Mouse (Mus musculus) layer of hippocampus, adult 9-11 months (tissue): ENCODE measurements at regions not wholly inside any gene's neighbourhood (a gene's known extent, or its start where the extent isn't known, plus 50 kb on each side); places are given as distances from the start of the nearest gene placed in this dataset.
"Not testable (repeated sequence)": the region's sequence is repeated elsewhere in the genome, so short reads cannot be mapped to it uniquely, and the experiment has no call there.

Experiments used
- DNase-seq: peaks from one replicate; pipeline ENCODE4 v3.0.0; 2022

DNA sequence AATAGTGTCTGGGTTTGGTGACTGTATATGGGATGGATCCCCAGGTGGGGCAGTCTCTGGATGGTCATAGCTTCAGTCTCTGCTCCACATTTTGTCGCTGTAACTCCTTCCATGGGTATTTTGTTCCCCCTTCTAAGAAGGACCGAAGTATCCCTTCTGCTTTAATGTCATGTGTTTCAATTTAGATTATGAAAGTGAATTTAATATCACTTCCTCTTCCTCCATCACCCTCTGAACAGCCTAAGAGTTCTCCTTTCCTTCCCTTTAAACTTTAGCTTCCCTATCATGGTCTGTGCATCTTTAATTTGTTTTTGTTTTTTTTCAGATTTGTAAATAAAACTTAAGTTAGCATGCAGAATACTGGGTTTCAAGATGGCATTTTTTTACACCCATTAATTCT is 211.0 kb upstream of the Phyhipl start:
- DNase-seq: no peak

DNA sequence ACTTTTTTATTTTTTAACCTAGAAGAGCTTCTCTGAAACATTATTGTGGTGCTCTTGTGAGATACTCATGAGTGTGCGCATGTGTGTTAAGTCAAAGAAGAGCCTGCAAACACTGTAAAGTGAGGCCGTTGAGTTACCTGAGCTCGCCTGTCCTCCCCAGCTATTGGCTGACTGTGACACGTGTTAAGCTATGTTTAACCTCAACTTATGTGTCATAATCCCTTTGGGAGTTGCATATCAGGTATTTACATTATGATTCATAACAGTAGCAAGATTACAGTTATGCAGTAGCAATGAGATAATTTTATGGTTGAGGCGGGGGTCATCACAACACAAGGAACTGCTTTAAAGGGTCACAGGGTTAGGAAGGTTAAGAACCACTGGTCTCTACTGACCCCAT is 208.9 kb upstream of the Phyhipl start:
- no peak for DNase-seq

DNA sequence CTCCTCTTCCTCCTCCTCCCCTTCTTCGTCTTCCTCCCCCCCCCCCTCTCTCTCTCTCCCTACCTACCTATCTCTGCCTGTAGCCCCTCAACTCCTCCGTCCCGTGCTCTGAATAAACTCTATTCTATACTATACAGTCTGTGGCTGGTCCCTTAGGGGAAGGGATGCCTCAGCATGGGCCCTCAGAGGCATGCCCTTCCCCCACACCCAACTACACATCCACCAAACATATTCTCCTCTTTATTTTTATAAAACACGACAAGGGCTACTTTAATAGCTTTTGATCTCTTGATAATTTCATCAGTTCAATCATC is 206.2 kb upstream of the Phyhipl start:
- no peak for DNase-seq

DNA sequence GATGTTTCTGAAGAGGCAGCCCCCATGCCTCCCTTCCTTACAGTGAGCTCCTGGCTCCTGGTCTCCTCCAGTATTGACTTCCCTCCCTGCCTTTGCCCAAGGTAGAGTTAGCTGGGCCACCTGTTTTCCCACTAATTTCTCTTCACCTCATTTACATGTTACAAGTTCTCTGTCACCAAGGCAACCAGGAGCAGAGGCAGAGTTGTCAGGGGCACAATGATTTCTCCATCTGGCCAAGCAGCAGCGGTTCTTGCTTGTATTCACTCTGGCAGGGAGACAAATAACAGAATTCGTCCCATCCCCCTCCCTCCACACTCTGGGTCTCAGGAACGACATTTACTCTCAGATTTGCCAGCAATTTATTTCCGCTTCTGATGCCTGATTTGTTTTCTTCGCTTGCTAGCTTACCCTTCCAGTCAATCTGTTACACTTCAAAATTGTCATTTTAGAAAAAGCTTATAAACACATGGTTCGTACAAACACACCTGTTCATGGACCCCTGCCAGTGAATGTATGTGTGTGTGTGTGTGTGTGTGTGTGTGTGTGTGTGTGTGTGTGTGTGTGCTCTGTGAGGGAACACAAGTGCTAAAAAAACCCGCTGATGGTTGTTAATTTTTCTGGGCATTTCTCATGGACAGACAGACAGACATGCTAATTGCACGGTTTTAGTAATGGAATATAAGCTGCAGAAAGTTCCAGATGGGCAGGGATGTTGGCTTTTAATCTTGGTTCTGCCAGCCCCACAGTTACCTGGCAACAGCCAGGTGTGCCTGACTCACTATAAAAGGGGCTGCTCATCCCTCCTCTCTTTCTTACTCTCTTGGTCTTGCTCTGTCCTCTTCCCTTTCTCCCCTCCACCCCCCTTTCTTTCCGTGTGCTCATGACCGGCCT is 205.6 kb upstream of the Phyhipl start:
- DNase-seq: peak; percentile 75

DNA sequence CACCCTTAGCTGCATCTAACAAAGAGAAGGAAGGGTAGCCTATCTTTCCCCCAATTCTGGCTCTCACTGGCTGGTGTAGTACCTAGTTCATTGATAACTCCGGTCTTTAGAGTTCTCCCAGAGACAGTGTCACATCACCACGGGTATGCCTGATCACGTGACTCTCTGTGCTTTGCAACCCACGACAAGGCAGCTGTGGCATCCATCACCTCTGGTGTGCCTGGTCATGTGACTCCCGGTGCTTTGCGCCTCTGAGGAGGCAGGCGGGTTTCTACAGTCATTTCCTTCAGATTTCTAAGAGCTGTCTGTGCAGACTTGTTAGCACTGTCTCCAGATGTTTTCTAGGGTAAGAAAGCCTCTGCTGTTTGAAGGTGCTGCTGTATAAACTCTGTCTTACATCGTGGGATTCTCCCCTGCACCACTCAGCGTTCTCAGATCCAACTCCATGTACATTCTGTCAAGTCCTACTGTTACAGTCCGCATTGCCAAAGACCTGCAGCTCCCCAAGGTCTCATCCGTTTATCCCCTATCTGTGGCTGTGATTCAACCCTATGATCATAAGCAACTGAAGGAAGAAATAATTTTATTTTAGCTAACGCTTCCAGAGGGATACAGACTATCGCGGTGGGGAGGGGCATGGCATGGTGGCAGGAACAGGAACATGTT is 201.5 kb upstream of the Phyhipl start:
- DNase-seq: no peak

DNA sequence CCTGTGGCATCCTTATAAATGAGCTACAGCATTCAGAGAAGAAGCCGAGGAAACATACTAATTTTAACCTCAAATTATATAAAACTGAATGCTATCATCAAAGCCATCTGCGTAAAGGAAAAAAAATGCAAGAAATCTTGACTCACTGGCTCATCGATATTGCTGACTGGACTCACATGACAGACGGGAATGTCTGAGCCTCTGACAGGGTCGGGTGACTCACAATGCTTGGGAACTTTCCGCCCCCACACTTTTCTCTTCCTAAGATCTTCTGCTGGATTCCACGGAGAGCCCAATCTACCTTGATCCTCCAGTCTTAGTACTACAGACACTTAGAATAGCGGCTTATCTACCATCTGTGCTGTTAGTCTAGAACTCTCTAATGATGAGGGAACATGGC is 200.2 kb upstream of the Phyhipl start:
- DNase-seq: peak; percentile 13

DNA sequence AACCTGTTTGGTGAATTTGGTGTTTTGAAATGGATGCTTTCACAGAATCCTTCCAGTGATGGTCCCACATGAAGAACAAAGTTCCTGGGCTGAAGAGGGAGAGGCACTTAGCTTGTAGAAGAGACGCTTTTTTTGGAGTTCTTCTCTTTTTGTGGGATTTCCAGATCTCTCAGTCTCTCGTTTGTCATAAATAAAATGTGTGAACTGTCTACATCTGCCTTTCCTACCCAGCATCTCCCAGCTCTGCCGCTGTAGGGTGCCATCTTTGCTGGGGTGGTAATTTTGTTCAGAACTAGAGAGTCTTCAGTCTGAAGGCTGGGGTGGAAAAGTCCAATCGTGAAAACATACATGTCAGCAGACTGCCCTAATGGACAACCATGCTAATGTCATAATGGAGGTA is 197.8 kb upstream of the Phyhipl start:
- no peak for DNase-seq

DNA sequence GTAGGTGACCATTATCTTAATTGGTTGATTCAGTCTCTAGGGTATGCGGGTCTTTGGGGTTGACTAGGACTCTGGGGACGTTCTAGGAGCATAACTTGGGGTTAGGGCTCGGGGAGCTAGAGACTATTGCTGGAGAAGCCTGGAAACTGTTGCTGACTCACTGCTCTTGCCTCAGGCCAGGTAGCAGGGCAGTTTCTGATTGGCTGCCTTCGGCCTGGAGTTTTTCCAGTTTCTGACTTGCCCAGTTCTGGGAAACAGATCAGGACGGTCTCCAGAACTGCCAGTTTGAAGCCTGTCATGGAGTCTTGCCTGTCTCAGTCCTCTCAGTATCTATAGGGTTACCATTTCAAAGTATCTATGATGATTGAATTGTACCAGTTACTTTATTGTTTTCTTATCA is 192.4 kb upstream of the Phyhipl start:
- no peak for DNase-seq

DNA sequence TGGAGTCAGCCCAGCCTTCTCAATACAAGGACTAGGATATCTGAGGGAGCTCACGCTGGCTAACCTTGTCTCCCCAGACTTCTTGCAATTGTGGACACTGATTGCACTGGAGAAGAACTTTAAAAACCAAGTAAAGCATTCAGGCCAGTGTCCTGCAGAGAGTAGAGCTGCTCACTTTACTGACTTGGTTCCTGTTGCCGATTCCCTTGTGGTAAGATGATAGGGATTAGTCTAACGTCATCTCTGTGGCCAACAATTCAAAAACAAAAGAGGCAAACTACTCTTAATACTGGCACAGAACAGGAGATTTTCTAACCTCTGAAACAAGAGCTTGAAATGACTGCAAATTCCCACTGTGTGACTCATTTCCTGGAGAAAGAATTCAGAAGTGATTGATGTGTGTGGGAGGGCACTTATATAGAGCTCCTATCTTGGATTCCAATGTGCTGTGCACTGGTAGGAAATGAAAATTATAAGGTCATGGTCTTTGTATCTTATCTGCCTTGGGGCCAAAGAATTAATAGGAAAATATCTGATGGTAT is 191.6 kb upstream of the Phyhipl start:
- no peak for DNase-seq

DNA sequence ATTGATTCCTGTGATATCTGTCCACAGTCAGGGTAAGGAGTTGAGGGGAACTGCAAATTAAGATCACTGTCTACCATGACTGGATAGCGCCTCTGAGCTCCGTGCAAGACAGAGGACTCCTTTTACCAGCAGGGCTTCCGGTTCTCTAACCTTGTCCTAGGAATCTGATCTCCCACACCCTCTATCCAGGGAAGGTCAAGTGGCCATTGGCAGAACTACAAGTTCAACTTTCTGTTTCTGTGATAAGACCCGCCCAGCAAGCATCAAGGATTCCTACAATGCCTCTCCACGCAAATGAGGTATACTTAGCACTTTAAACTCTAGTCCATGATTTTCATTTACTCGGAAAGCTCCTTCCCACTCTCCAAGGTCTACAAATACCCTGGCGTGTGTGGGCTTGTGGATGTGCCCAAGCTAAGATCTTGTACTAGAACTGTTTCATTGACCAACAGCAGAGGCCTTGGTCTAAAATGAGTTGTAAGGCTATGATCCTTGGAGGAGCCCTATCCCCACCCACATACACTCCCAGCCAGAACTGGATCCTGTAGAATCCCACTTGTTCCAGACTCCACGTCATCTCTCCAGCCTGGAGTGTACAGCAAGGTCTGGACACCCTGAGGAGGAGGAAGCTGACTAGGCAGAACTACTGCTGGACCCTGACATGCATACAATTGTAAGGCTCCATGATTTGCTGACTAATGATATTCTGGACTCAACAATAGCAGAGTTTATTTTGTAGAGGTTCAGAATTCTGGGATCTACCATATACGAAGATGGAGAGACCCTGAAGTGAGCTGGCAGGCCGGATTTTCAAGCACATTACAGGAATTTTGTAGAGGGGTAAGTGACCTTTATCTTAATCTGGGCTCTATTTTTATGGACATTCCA is 190.8 kb upstream of the Phyhipl start:
- DNase-seq: no peak

DNA sequence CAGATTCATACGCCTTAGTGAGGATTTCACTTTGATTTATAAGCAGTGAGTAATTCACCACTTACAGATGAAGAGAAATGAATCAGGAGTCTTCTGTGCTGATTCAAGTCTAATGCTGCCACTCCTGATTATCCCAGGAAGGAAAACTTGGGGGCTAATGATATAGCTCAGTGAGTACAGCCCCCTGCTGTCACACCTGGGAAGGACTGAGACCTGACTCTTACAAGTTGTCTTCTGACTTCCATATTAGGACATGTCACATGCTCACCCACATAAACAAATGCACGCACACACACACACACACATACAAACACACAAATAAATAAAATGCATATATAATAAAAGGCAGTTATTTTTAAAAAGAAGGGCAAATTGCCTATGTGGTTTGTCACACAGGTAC is 188.1 kb upstream of the Phyhipl start:
- no peak for DNase-seq

DNA sequence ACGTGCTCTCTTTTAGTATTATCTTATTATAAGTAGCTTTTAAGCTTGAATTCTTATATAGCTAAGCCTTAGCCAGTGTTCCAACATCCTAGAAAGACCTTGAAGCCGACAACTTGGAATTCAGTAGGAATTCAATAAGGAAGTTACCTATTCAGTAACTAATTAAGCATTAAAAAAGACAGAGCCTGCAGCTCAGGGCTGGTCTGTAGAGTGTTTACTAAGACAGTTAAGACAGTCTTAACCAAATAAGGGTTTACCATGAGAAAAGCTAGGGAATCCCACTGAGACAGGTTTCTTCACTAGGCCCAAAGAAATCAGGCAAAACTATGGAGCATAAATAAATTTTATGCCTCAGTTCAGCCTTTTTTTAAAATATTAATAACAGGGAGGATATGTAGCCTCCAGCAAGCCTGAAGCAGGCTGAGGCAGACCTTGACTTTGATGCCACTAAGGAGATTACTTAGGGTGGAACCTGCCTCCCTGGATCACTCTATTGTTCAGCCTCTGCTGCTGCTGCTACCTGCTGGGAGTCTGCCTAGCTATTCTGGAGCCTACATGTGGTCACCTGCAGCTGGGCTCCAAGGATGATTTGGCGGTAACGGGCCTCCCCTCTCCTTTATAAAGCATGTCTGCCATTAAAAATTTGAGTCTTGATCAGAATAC is 186.5 kb upstream of the Phyhipl start:
- no peak for DNase-seq

DNA sequence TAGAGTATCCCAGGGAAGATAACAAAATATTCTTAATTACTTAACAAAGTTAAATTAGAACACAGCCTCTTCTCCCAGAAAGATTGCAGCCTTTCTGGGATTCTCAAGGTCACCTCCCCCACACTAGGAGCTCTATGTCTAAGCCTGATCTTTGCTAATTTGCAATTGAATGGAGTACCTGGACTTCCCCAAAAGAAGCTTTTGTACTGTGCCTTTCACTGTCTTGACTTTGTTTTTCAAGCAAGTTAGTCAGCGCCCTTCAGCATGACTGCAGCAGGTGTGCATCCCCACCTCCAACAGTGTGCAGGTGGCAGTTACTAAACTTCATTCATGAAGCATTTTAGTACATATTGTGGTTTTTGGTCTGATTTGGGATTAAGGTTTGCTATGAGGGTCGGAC is 185.4 kb upstream of the Phyhipl start:
- DNase-seq: not testable (repeated sequence)

DNA sequence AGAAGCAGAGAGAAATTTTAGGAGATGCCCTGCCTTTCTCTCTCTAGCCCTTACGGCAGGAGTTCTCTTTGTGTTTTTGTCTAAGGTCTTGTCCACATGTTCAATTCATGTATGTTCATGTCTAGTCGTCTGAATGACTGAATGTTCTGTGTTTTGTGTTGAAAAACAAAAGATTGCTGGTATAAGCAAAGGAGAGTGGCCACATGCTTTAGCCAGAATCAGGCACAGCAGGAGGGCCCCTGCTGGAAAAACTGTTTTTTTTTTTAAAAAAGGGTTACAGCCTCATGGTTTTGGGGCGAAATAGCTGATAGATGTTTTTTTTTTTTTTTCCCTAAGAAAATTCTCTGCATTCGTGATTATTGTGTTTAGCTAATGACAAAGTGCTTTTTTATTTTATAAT is 182.4 kb upstream of the Phyhipl start:
- no peak for DNase-seq

DNA sequence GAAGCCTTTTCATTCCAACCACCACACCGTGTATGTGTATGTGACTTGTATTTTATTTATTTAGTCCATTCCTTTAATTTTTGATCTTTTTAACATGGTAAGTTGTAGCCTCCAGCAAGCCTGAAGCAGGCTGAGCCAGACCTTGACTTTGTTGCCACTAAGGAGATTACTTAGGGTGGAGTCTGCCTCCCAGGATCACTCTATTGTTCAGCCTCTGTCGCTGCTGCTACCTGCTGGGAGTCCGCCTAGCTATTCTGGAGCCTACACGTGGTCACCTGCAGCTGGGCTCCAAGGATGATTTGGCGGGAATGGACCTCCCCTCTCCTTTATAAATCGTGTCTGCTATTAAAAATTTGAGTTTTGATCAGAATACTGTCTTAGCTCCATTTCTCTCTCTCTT is 181.6 kb upstream of the Phyhipl start:
- DNase-seq: no peak

DNA sequence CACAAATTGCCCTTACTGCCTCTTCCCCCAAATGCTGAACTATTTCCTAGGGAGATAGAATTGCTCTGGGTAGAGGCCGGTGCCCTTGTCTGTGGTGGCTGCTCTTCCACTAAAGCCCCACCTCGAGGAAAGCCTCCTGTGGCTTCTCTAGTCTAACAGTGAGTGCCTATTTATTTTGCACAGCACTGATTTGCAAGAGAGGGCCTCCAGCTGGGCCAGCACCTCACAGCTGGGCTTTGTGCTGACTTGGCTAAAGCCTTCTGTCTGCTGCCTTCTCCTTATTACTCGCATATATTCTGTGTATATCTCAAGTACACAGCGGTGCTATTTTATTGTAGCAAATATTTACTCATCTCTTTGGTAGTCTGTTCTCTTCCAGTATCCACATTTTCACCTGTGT is 176.9 kb upstream of the Phyhipl start:
- DNase-seq: no peak

DNA sequence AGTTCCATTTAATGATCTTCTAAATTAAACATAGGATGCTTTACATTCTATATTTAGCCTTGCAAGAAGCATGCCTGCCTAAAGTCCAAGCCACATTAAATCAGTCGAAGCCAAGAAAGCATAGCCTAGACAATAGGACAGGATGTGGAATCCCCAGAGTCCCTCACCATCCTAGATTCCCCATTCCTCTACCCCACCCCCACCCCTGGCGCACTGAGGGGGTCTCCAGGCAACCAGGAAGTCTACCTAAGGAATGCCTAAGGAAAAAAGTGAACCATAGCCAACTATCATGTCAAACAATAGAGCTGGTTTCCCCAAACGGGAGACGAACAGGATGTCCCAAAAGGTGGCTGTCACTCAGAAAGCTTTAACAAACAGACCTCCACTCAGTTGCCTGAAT is 172.5 kb upstream of the Phyhipl start:
- DNase-seq: no peak

DNA sequence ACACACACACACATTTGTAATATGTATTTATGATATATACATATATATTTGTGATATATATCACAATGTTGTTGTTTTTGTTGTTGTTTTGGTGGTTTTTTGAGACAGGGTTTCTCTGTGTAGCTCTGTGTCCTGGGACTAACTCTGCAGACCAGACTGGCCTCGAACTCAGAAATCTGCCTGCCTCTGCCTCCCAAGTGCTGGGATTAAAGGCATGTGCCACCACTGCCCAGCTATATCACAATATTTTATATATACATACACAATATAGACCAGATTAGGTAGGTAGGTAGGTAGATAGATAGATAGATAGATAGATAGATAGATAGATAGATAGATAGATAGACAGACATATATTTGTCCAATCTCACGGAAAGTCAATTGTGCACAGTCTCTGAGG is 171.8 kb upstream of the Phyhipl start:
- DNase-seq: not testable (repeated sequence)

DNA sequence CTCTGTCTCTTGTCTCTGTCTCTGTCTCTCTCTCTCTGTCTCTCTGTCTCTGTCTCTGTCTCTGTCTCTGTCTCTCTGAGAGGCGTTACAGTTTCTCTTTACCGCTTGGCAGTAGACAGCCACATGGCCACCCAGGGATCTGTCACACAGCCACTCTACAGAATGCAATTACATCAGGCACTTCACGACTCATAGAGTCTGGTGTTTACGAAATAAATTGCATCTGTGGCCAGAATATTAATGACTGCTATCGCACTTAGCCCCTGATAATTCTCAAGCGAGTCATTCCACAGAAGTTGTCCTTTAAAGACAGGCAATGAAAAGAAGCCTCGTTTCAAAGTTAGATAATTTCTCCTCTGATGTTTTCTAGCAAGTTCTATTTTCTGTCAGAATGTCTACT is 170.9 kb upstream of the Phyhipl start:
- no peak for DNase-seq

DNA sequence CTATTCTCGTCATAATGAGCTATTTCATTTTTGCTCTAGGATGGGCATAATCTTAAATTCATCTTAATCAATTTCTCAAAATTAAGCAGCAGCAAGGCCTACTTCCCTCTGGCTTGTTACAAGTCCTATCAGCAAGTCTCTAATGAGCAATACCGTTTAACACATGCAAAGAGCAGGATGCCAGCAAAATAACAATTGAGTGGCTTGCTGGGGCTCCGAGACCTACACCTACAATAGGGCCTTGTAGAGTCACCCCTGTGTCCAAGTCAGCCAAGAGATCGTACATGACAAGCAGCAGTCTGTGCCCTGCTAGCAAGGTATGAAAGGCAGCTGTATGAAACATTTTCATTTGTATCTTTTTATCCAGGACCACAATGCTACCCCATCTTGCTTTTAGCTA is 169.7 kb upstream of the Phyhipl start:
- DNase-seq: no peak

DNA sequence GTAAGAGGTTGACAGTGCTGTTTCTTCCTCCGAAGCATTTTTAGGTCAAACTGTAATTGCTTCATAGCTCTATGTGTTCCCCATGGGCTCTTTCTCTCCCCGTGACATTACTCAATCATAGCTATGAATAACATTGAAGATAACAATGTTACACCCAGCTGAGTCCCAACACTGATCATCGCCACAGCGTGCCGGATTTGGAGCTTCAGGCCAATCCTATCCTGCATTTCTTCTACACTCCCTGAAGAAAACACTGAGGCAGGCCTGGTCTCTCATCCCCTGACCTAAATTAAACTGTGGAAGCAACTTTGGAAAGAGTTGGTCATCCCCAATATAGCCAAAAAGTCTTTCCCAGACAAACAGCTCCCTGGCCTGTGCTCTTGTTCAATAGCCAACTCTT is 168.7 kb upstream of the Phyhipl start:
- DNase-seq: no peak

DNA sequence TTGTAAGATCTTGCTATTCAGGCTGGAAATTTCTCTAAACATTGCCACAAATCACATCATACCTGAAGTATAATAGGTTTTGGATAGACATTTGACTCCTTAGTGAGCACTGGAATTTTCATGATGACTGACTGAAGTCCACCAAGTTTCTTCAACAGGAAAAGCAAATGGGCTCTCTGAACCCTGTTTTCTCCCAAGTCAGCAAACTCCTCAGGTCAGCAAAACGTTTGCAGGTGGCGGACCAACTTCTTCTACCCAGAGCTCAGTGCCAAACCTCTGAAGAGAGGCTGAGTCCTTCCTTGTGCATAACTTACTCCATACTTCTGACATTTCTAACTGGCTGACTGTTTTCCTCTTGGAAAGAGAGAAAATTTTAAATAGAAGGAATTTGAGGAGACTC is 164.2 kb upstream of the Phyhipl start:
- no peak for DNase-seq
